Mouse (Mus musculus) MEL (cell line): ENCODE measurements at regions not wholly inside any gene's neighbourhood (a gene's known extent, or its start where the extent isn't known, plus 50 kb on each side); places are given as distances from the start of the nearest gene placed in this dataset.

ENCODE experiments used
- DNase-seq: peaks from one replicate; pipeline ENCODE4 v3.0.0; 2011; ENCODE audit warnings: low read depth, low spot score
- H3K27ac ChIP-seq: 2 replicates; pipeline ENCODE4 v1.5.1; 2012; ENCODE audit warnings: low read depth, mild to moderate bottlenecking, control low read depth, low read length, moderate library complexity; ENCODE audit not compliant: control insufficient read depth
- H3K27me3 ChIP-seq, 2 experiments: fragments of 150-350 bp in 1 of 2; sonication (generic) in 1 of 2; 2 replicates each; pipeline ENCODE4 v1.6.1; 2012; ENCODE audit warnings: low read length in 2 of 2, mild to moderate bottlenecking in 2 of 2, improper control_type of control experiment in 1 of 2, moderate library complexity in 1 of 2; ENCODE audit not compliant: insufficient read depth in 2 of 2, control insufficient read depth in 1 of 2
- H3K36me3 ChIP-seq, 2 experiments: 2 replicates each; pipeline ENCODE4 v1.6.1; 2012 to 2014; ENCODE audit warnings: low read length in 2 of 2, improper control_type of control experiment in 1 of 2, inconsistent platforms in 1 of 2, mild to moderate bottlenecking in 1 of 2; ENCODE audit not compliant: insufficient read depth in 2 of 2, control insufficient read depth in 1 of 2
- H3K4me1 ChIP-seq, 2 experiments: fragments of 150-350 bp in 1 of 2; sonication (generic) in 1 of 2; 2 replicates each; pipeline ENCODE4 v1.6.1; 2012; ENCODE audit warnings: low read length in 2 of 2, improper control_type of control experiment in 1 of 2, mild to moderate bottlenecking in 1 of 2; ENCODE audit not compliant: insufficient read depth in 2 of 2, control insufficient read depth in 1 of 2
- H3K4me3 ChIP-seq, 2 experiments: fragments of 150-350 bp in 1 of 2; sonication (generic) in 1 of 2; 2 replicates each; pipeline ENCODE4 v1.5.1; 2012; ENCODE audit warnings: low read depth in 2 of 2, low read length in 2 of 2, mild to moderate bottlenecking in 2 of 2, moderate library complexity in 2 of 2, control low read depth in 1 of 2, improper control_type of control experiment in 1 of 2; ENCODE audit not compliant: control insufficient read depth in 1 of 2, insufficient read depth in 1 of 2
- H3K79me2 ChIP-seq: 2 replicates; pipeline ENCODE4 v1.6.1; 2012; ENCODE audit warnings: mild to moderate bottlenecking, low read length, moderate library complexity; ENCODE audit not compliant: control insufficient read depth, poor library complexity, insufficient read depth
- H3K9ac ChIP-seq: 2 replicates; pipeline ENCODE4 v1.6.1; 2012; ENCODE audit warnings: low read depth, mild to moderate bottlenecking, control low read depth, low read length, moderate library complexity; ENCODE audit not compliant: control insufficient read depth, poor library complexity, severe bottlenecking
- H3K9me3 ChIP-seq: fragments of 150-350 bp; sonication (generic); replicated peaks from 2 replicates; pipeline ENCODE4 v1.6.1; 2012; ENCODE audit warnings: mild to moderate bottlenecking, low read length, improper control_type of control experiment, moderate library complexity; ENCODE audit not compliant: insufficient read depth
- CHD2 ChIP-seq: IDR thresholded peaks from 2 replicates; pipeline ENCODE4 v1.6.1; 2011; ENCODE audit warnings: low read length, improper control_type of control experiment
- CTCF ChIP-seq, 3 experiments: IDR thresholded peaks in 2 of 3; conservative IDR thresholded peaks in 1 of 3; 2 replicates each; pipeline ENCODE4 v1.5.1; 2011 to 2012; ENCODE audit warnings: low read length in 3 of 3, low read depth in 2 of 3, mild to moderate bottlenecking in 2 of 3, improper control_type of control experiment in 1 of 3, inconsistent platforms in 1 of 3, mixed read lengths in 1 of 3, moderate library complexity in 1 of 3; ENCODE audit not compliant: control insufficient read depth in 1 of 3, insufficient read depth in 1 of 3, poor library complexity in 1 of 3, severe bottlenecking in 1 of 3
- E2F4 ChIP-seq: IDR thresholded peaks from 2 replicates; pipeline ENCODE4 v1.6.1; 2011; ENCODE audit warnings: low read depth, low read length, improper control_type of control experiment, borderline replicate concordance
- GABPA ChIP-seq: IDR thresholded peaks from 2 replicates; pipeline ENCODE4 v1.6.1; 2012; ENCODE audit warnings: low read depth, mild to moderate bottlenecking, inconsistent platforms, low read length, improper control_type of control experiment, moderate library complexity
- HCFC1 ChIP-seq: IDR thresholded peaks from 2 replicates; pipeline ENCODE4 v1.6.1; 2012; ENCODE audit warnings: low read depth, mild to moderate bottlenecking, inconsistent platforms, low read length, improper control_type of control experiment, moderate library complexity
- JUND ChIP-seq: IDR thresholded peaks from 2 replicates; pipeline ENCODE4 v1.6.1; 2011; ENCODE audit warnings: low read depth, mild to moderate bottlenecking, improper control_type of control experiment, low read length
- KAT2A ChIP-seq: conservative IDR thresholded peaks from 2 replicates; pipeline ENCODE4 v1.6.1; 2012; ENCODE audit warnings: low read depth, low read length, improper control_type of control experiment, inconsistent platforms
- MXI1 ChIP-seq: IDR thresholded peaks from 2 replicates; pipeline ENCODE4 v1.6.1; 2011; ENCODE audit warnings: mild to moderate bottlenecking, low read depth, low read length, improper control_type of control experiment
- MYC ChIP-seq: IDR thresholded peaks from 2 replicates; pipeline ENCODE4 v1.6.1; 2011; ENCODE audit warnings: low read depth, mild to moderate bottlenecking, low read length, improper control_type of control experiment, moderate library complexity
- NELFE ChIP-seq: IDR thresholded peaks from 2 replicates; pipeline ENCODE4 v1.6.1; 2011; ENCODE audit warnings: low read depth, low read length, improper control_type of control experiment
- POLR2A ChIP-seq, 2 experiments: IDR thresholded peaks; 2 replicates each; pipeline ENCODE4 v1.6.1; 2011 to 2012; ENCODE audit warnings: low read length in 2 of 2, mild to moderate bottlenecking in 2 of 2, control low read depth in 1 of 2, improper control_type of control experiment in 1 of 2, low read depth in 1 of 2, moderate library complexity in 1 of 2; ENCODE audit not compliant: control insufficient read depth in 1 of 2, insufficient read depth in 1 of 2, poor library complexity in 1 of 2
- POLR2AphosphoS5 ChIP-seq: IDR thresholded peaks from 2 replicates; pipeline ENCODE4 v1.6.1; 2012; ENCODE audit warnings: low read depth, borderline replicate concordance, mild to moderate bottlenecking, inconsistent platforms, low read length, moderate library complexity, mixed read lengths
- RAD21 ChIP-seq: IDR thresholded peaks from 2 replicates; pipeline ENCODE4 v1.6.1; 2011; ENCODE audit warnings: mild to moderate bottlenecking, low read depth, low read length, improper control_type of control experiment
- RCOR1 ChIP-seq: IDR thresholded peaks from 2 replicates; pipeline ENCODE4 v1.6.1; 2012; ENCODE audit warnings: low read depth, mild to moderate bottlenecking, inconsistent platforms, low read length, improper control_type of control experiment
- SMC3 ChIP-seq: IDR thresholded peaks from 2 replicates; pipeline ENCODE4 v1.6.1; 2011; ENCODE audit warnings: low read depth, low read length, improper control_type of control experiment
- TAL1 ChIP-seq: IDR thresholded peaks from 2 replicates; pipeline ENCODE4 v1.6.1; 2012; ENCODE audit warnings: mild to moderate bottlenecking, inconsistent platforms, low read length, moderate library complexity, mixed read lengths
- TBP ChIP-seq: IDR thresholded peaks from 2 replicates; pipeline ENCODE4 v1.8.0; 2011; ENCODE audit warnings: low read depth, low read length, improper control_type of control experiment
- TCF12 ChIP-seq: IDR thresholded peaks from 2 replicates; pipeline ENCODE4 v1.6.1; 2014; ENCODE audit warnings: low read depth, mild to moderate bottlenecking, inconsistent platforms, low read length, improper control_type of control experiment, moderate library complexity
- ZC3H11A ChIP-seq: IDR thresholded peaks from 2 replicates; pipeline ENCODE4 v1.6.1; 2012; ENCODE audit warnings: low read depth, mild to moderate bottlenecking, inconsistent platforms, low read length, improper control_type of control experiment
- ZKSCAN1 ChIP-seq: IDR thresholded peaks from 2 replicates; pipeline ENCODE4 v1.6.1; 2012; ENCODE audit warnings: low read depth, mild to moderate bottlenecking, inconsistent platforms, low read length, improper control_type of control experiment, moderate library complexity
- ZNF384 ChIP-seq: IDR thresholded peaks from 2 replicates; pipeline ENCODE4 v1.6.1; 2012; ENCODE audit warnings: low read depth, mild to moderate bottlenecking, inconsistent platforms, low read length, improper control_type of control experiment

GRCm38 (mm10) chr19:45288722-45289121, 53.1 kb upstream of the Lbx1 start:
- Histone ChIP-seq H3K79me2 (no peaks in the 10 kb centered on the region), H3K27ac (no peak overlapping the region), H3K4me1 (no peaks in the 10 kb centered on the region), H3K27me3 (peaks cover 2 to 6% of the 10 kb centered on the region in 2 experiments), H3K36me3 (no peaks in the 10 kb centered on the region), H3K4me3 (no peak overlapping the region), H3K9me3 (no peaks in the 10 kb centered on the region), H3K9ac (no peak overlapping the region)
- TF ChIP-seq KAT2A (no peak), SMC3 (no peak), MXI1 (no peak), ZC3H11A (no peak), TCF12 (no peak), E2F4 (no peak), CTCF (IDR thresholded peaks at IDR 0.05 in 2 of 3, conservative IDR thresholded peaks at IDR 0.05 in 1 of 3; ENCODE audit: control insufficient read depth in 1 of 3, insufficient read depth in 1 of 3, low read depth in 2 of 3, low read length in 3 of 3, poor library complexity in 1 of 3, severe bottlenecking in 1 of 3) (no peak), POLR2AphosphoS5 (no peak), POLR2A (IDR thresholded peaks at IDR 0.05; ENCODE audit: control insufficient read depth in 1 of 2, insufficient read depth in 1 of 2, low read depth in 1 of 2, low read length in 2 of 2, poor library complexity in 1 of 2) (no peak)
- DNase-seq: no peak

DNA sequence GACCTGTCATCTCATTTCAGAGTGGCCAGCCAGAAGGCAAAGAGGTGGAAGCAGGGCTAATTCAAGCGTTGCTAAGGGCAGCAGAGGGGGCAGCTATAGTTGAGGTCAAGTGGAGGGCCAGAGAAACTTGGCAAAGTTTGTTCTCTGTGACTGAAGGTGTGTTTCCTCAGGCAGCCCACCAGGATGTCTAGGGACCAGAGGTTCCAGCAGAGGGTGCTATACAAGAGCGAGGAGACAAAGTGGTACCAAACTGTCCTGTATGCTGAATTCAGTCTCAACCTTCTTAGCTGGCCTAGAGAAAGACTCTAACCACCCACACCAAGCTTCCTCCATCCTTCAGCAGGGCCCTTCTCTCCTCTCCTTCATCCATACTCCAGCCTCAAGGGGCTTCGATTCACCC, 62.2 kb upstream of the Lbx1 start:
- Histone ChIP-seq H3K27me3 (no peaks in the 10 kb centered on the region; a peak in 1 of 4 replicates), H3K36me3 (peaks cover 0 to 6% of the 10 kb centered on the region in 2 experiments; a peak in 2 of 4 replicates), H3K4me3 (no peak overlapping the region), H3K4me1 (peaks cover 0 to 16% of the 10 kb centered on the region in 2 experiments; a peak in 3 of 4 replicates), H3K27ac (no peak overlapping the region), H3K9ac (no peak overlapping the region), H3K9me3 (no peaks in the 10 kb centered on the region)
- peak; percentile 65 for DNase-seq
- TF ChIP-seq TBP: no peak
- peak; percentile 38 for TF ChIP-seq ZC3H11A
- peak; percentile 72 to 77 (median 73) for TF ChIP-seq CTCF (IDR thresholded peaks at IDR 0.05 in 2 of 3, conservative IDR thresholded peaks at IDR 0.05 in 1 of 3; ENCODE audit: control insufficient read depth in 1 of 3, insufficient read depth in 1 of 3, low read depth in 2 of 3, low read length in 3 of 3, poor library complexity in 1 of 3, severe bottlenecking in 1 of 3)
- TF ChIP-seq SMC3: peak; percentile 84
- peak; percentile 49 for TF ChIP-seq RAD21
- no peak for TF ChIP-seq ZKSCAN1
- no peak for TF ChIP-seq TCF12
- TF ChIP-seq, all 39 proteins: peak for 4
- H3K79me2 ChIP-seq: no peaks in the 10 kb centered on the region; the same call in 1 of the 2 replicates

- no peak for TF ChIP-seq TAL1
- no peak for TF ChIP-seq E2F4
- TF ChIP-seq SMC3: no peak
- TF ChIP-seq RAD21: no peak
- no peak for TF ChIP-seq ZKSCAN1
- no peak for TF ChIP-seq TCF12
- TF ChIP-seq GABPA: no peak
- TF ChIP-seq KAT2A: no peak
- no peak for TF ChIP-seq RCOR1
- TF ChIP-seq MYC: no peak
- no peak for TF ChIP-seq ZNF384
- TF ChIP-seq JUND: no peak
- no peak for TF ChIP-seq NELFE
- no peak for TF ChIP-seq HCFC1
- no peak for TF ChIP-seq CHD2
- TF ChIP-seq, all 39 proteins: peak for 0
- H3K27me3 ChIP-seq: no peaks in the 10 kb centered on the region; a peak in 1 of 4 replicates
Measured at GRCm38 (mm10) chr19:45299341-45299740, 63.7 kb upstream of the Lbx1 start.

More at GRCm38 (mm10) chr19:45299341-45299740, 63.7 kb upstream of the Lbx1 start:
- H3K36me3 ChIP-seq: peaks cover 0 to 19% of the 10 kb centered on the region in 2 experiments; a peak in 2 of 4 replicates
- no peaks in the 10 kb centered on the region; the same call in 1 of the 2 replicates for H3K79me2 ChIP-seq
- H3K4me1 ChIP-seq: peaks cover 0 to 27% of the 10 kb centered on the region in 2 experiments; a peak in 3 of 4 replicates
- no peaks in the 10 kb centered on the region for H3K9me3 ChIP-seq
- no peak overlapping the region for H3K9ac ChIP-seq
- no peak overlapping the region for H3K4me3 ChIP-seq
- no peak overlapping the region for H3K27ac ChIP-seq
- no peak for DNase-seq
